Mouse (Mus musculus) intestine, embryonic 14.5 days (tissue): ENCODE results near the gene Disp1. TPM values are rescaled to one million over a fixed set of nuclear protein-coding genes. Genes with fewer than 3 reads are reported as not detected.
A peak's percentile ranks its signal among the peaks of the same experiment; 100 is the strongest.

Experiments used
- ATAC-seq: fragments of 200-750 bp; cut with Nextera tagmentation; replicated peaks from 2 replicates; pipeline ENCODE4 v1.8.0; 2017; ENCODE audit warnings: low read depth, moderate number of reproducible peaks, moderate TSS enrichment, moderate library complexity; ENCODE audit not compliant: low FRiP score, low TSS enrichment
- DNase-seq: peaks from one replicate; pipeline ENCODE4 v3.0.0-alpha.2; 2018; ENCODE audit warnings: low spot score
- H3K27ac ChIP-seq: fragments of 300-500 bp; sonication (generic); 2 replicates; pipeline ENCODE4 v1.5.1; 2014; ENCODE audit warnings: low read depth, mild to moderate bottlenecking, control low read depth
- H3K27me3 ChIP-seq: fragments of 300-500 bp; sonication (generic); replicated peaks from 2 replicates; pipeline ENCODE4 v1.6.1; 2014; ENCODE audit warnings: low read length, control low read depth; ENCODE audit not compliant: control insufficient read depth, insufficient read depth
- H3K36me3 ChIP-seq: fragments of 300-500 bp; sonication (generic); 2 replicates; pipeline ENCODE4 v1.6.1; 2014; ENCODE audit warnings: low read length, control low read depth; ENCODE audit not compliant: control insufficient read depth, insufficient read depth
- H3K4me1 ChIP-seq: fragments of 300-500 bp; sonication (generic); replicated peaks from 2 replicates; pipeline ENCODE4 v1.6.1; 2014; ENCODE audit warnings: low read length, control low read depth, mixed read lengths; ENCODE audit not compliant: control insufficient read depth, insufficient read depth
- H3K4me2 ChIP-seq: fragments of 300-500 bp; sonication (generic); 2 replicates; pipeline ENCODE4 v1.6.1; 2014; ENCODE audit warnings: low read length
- H3K4me3 ChIP-seq: fragments of 300-500 bp; sonication (generic); 2 replicates; pipeline ENCODE4 v1.5.1; 2014; ENCODE audit warnings: low read depth, low read length, control low read depth, mixed read lengths
- H3K9ac ChIP-seq: fragments of 300-500 bp; sonication (generic); 2 replicates; pipeline ENCODE4 v1.6.1; 2014; ENCODE audit warnings: mild to moderate bottlenecking, low read length
- H3K9me3 ChIP-seq: fragments of 300-500 bp; sonication (generic); 2 replicates; pipeline ENCODE4 v1.6.1; 2016; ENCODE audit warnings: low read length, control low read depth; ENCODE audit not compliant: control insufficient read depth
- WGBS: fragments of 180-500 bp; shearing (Covaris S2); extraction: QIAGEN DNeasy Blood & Tissue Kit; methylation state at CpG from one replicate; pipeline ENCODE4 v1.1.7; 2014; 5-methylcytosine and 5-hydroxymethylcytosine counted together
- polyA plus RNA-seq: library from polyadenylated mRNA; unstranded; fragments of >200 nt; fragmentation: Nextera tagmentation; extraction: Ambion mirVana; gene quantifications from 2 replicates; pipeline ENCODE4 v1.2.1, GENCODE M21; 2014

Gene Disp1
- polyA plus RNA-seq, 1 experiment from 2014 or later, result 12.1 TPM

DNA sequence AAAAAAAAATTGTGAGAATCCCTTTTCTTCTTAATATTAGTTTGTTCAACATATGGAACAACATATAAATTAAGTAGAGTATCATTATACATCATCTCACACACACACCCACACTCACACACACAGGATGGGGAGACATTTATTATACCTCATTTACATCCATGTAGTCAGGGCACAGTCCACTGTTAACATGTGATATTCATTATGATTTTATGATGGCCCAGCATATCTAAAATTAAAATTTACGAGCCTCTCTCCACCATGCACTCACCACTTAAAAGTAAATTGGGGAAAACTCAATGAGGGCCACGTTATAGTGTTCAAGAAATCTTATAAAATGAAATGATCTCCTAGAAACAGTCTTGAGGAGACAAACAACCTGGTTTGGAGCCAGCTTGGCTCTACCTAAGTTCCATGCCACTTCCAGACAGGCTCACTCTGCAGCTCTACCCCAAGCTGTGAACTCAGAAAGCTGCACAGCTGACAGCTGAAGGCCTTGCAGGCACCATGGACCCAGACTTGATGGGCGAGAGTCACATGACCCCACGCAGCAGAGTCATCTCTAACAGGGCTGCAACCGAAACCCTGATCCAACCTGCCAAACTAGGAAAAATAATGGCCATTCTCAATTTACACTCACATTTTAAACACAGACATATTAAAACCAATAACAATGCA is 57.7 kb downstream of the Disp1 start:
- DNase-seq, result no peak
- H3K9me3 ChIP-seq, result no peaks in the 10 kb centered on the region
- no peak for ATAC-seq
- no peaks in the 10 kb centered on the region for H3K27me3 ChIP-seq
- WGBS, result 69% methylated on average over 5 of the region's 5 CpGs
- H3K36me3 ChIP-seq, result no peaks in the 10 kb centered on the region
- no peak overlapping the region for H3K4me3 ChIP-seq
- no peak overlapping the region for H3K27ac ChIP-seq
- peaks cover 10% of the 10 kb centered on the region for H3K4me1 ChIP-seq
- H3K4me2 ChIP-seq, result no peak overlapping the region
- H3K9ac ChIP-seq, result no peak overlapping the region

DNA sequence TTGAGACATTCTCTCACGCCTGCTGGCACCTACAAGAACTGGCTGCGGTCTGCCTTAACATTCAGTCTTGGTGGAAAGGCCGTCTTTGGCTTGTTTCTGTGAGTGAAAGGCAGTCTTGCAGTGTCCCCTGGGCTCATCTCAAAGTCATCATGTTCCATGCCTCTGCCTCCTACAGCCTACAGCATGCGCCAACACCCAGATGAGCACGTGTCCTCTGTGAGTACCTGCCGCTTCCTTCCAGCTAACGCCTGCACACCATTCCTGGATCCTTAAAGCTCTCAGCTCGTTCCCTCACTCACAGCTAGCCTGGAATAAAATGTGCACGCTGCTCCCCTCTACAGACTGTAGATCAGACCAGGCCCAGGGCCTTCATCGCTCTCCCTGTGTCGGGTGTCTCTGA is 60.3 kb downstream of the Disp1 start:
- Histone ChIP-seq H3K27ac (no peak overlapping the region), H3K9me3 (0 out of 2 replicates have a peak, but pooled peaks cover 7% of the 10 kb centered on the region), H3K4me2 (no peak overlapping the region), H3K4me1 (peaks cover 10% of the 10 kb centered on the region), H3K4me3 (no peak overlapping the region), H3K36me3 (no peaks in the 10 kb centered on the region), H3K9ac (no peak overlapping the region), H3K27me3 (no peaks in the 10 kb centered on the region)
- no peak for DNase-seq
- 89% methylated on average over 11 of the region's 11 CpGs for WGBS
- ATAC-seq, result no peak

DNA sequence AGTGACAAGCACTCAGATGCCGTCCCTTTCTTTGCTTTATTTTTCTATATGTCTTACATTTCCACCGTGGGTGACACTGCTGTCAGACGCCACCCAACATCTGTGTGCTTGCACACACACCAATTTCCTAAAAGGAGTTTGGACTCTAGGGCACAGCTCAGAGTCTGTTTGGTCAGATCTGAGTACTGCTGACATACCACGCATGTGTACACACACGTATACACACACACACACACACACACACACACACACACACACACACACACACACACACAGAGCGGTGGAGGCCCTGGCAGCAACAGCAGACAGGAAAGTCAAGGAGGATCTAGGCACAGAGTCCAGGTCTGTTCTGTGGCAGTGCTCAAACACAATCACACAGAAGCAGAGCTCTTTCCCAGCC is 61.1 kb downstream of the Disp1 start:
- ATAC-seq (no peak), DNase-seq (no peak)
- Histone ChIP-seq H3K27ac (no peak overlapping the region), H3K9ac (no peak overlapping the region), H3K4me3 (no peak overlapping the region), H3K4me1 (peaks cover 10% of the 10 kb centered on the region), H3K4me2 (no peak overlapping the region), H3K9me3 (0 out of 2 replicates have a peak, but pooled peaks cover 7% of the 10 kb centered on the region), H3K36me3 (no peaks in the 10 kb centered on the region), H3K27me3 (no peaks in the 10 kb centered on the region)
- 88% methylated on average over 6 of the region's 6 CpGs for WGBS

- 75% methylated on average over 7 of the region's 7 CpGs for WGBS
- Histone ChIP-seq H3K27ac (no peak overlapping the region), H3K9ac (no peak overlapping the region), H3K4me3 (no peak overlapping the region), H3K27me3 (no peaks in the 10 kb centered on the region), H3K36me3 (no peaks in the 10 kb centered on the region), H3K4me2 (no peak overlapping the region), H3K9me3 (0 out of 2 replicates have a peak, but pooled peaks cover 7% of the 10 kb centered on the region), H3K4me1 (peaks cover 3% of the 10 kb centered on the region; the same call in 1 of the 2 replicates)
- DNase-seq, result no peak
- no peak for ATAC-seq
Observed at GRCm38 (mm10) chr1:183159183-183159582, 62.1 kb downstream of the Disp1 start.

DNA sequence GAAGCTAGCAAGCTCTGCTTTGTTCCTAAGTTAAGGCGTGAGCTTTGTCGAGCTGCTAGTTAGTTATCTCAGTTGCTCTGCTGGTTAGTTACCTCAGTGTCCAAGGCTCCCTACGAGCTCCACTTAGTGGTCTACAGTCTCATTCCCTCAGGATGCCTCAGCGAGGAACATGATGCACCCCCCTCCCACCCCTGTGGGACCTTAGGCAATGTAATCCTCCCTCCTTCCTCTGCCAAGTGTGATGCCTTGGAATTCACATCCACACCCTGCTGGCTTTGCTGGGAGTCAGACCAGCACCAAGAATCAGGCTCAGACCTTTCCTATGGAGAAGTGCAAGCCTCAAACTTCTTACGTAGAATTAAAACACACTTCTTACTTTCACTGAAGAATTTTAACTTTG is 65.7 kb downstream of the Disp1 start:
- no peak overlapping the region for H3K27ac ChIP-seq
- H3K27me3 ChIP-seq, result no peaks in the 10 kb centered on the region
- DNase-seq (no peak), ATAC-seq (no peak)
- no peaks in the 10 kb centered on the region for H3K36me3 ChIP-seq
- H3K4me3 ChIP-seq, result no peak overlapping the region
- 74% methylated on average over 5 of the region's 5 CpGs for WGBS
- H3K9me3 ChIP-seq, result 0 out of 2 replicates have a peak, but pooled peaks cover 7% of the 10 kb centered on the region
- no peak overlapping the region for H3K4me2 ChIP-seq
- peaks cover 12% of the 10 kb centered on the region for H3K4me1 ChIP-seq
- no peak overlapping the region for H3K9ac ChIP-seq

DNA sequence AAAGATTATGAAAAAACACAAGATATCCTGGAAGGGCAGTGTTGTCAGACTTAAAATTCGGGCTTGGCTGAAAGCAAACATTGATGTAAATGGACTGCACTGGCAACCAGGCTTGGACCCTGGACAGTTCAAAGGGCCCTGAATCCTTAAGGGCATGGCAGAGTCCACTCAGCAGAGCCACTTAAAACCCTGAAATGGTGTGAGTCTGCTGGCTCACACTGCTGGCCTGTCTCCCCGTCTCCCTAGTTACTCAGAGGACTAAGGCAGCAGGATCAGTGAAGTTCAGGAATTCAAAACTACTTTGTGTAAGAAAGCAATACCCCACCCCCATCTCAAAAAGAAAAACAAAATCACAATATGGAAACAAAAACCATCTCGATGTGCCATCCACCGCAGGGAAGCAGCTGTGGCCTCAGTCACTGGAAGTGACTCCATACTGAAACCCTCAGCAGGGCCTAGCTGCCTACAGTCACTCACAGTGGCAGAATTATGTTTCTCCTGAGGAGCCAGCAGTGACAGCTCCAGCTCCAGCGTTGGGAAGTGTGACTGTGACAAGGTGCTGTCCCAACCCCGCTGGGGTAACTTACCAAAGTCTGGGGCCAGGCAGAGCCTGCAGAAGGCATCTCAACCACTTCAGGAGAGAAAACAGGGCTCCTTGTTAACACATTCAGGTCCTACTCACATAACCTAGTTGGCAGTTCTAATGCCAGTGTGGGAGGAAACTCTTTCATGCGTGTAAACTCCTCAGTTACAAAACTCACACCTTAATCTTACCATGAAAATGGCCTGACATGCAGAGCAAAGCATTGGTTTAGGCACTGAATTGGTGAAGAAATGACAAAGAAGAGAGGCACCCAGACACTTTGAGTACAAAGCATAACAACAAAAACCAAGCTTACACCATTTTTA is 66.8 kb downstream of the Disp1 start:
- DNase-seq (no peak), ATAC-seq (no peak)
- Histone ChIP-seq H3K9me3 (0 out of 2 replicates have a peak, but pooled peaks cover 7% of the 10 kb centered on the region), H3K27ac (no peak overlapping the region), H3K27me3 (no peaks in the 10 kb centered on the region), H3K9ac (no peak overlapping the region), H3K4me2 (no peak overlapping the region), H3K4me3 (no peak overlapping the region), H3K4me1 (peaks cover 22% of the 10 kb centered on the region), H3K36me3 (no peaks in the 10 kb centered on the region)
- 60% methylated on average over 7 of the region's 7 CpGs for WGBS

DNA sequence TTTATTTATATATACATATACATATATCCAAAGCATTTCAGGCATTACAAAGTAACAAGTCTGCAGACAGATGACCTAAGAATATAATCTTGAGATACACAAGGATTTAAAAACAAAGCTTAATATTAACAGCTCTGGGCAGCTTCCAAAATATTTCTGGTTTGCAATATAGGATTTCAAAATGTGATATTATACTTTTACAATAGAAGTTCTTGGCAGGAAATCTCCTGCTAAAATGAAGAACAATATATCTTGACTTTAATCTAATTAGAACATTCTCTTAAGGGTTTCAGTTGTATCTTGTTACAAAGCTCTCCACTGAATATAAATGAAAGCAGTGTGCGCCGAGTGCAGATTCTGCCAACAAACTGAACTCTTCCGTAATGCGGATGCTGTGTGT is 68.0 kb downstream of the Disp1 start:
- ATAC-seq (no peak), DNase-seq (no peak)
- Histone ChIP-seq H3K4me1 (peaks cover 23% of the 10 kb centered on the region), H3K4me2 (no peak overlapping the region), H3K9ac (no peak overlapping the region), H3K27ac (no peak overlapping the region), H3K36me3 (no peaks in the 10 kb centered on the region), H3K27me3 (no peaks in the 10 kb centered on the region), H3K9me3 (0 out of 2 replicates have a peak, but pooled peaks cover 6% of the 10 kb centered on the region), H3K4me3 (no peak overlapping the region)
- 90% methylated on average over 4 of the region's 4 CpGs for WGBS

DNA sequence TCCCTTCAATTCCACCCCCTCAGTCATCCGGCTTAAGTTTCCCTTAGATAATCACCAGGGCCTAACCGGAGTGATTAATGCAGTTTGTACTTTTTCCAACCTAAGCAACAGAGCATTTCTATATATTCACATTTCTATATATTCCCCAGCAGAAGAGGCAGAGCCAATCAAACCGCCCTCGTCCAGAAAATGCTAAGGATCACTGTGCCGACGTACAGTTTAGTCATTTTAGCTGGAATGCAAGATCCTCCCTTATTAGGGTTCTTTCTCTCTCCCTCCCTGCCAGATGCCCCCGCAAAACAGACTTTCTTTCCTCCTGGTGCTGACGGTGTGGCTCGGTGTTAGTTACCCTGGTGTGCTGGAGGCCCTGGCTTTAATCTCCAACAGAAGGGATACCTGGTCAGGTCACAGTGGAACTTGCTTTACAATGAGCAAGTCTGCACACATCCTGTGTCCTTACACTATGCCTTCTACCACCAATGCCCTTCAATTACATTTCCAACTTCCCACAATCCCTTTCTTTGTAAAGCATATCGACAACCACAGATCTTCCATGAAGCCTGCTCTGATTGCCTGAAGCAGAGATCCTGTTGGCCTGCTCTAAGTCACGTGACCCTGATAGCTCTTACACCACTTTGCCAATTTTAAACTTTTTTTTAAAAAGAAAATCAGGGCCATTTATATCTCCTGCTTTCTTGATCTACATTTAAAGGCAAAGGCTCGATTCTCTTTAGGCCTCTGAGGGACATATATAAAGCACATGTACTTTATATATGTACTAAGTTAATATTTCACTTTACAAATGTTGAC is 69.6 kb downstream of the Disp1 start:
- ATAC-seq, result no peak
- H3K9ac ChIP-seq, result no peak overlapping the region
- peaks cover 34% of the 10 kb centered on the region for H3K4me1 ChIP-seq
- WGBS, result 59% methylated on average over 12 of the region's 12 CpGs
- no peaks in the 10 kb centered on the region for H3K36me3 ChIP-seq
- no peak overlapping the region for H3K4me2 ChIP-seq
- H3K27me3 ChIP-seq, result no peaks in the 10 kb centered on the region
- no peaks in the 10 kb centered on the region for H3K9me3 ChIP-seq
- H3K27ac ChIP-seq, result peak overlapping the region; percentile 22; the same call in 1 of the 2 replicates
- no peak overlapping the region for H3K4me3 ChIP-seq
- no peak for DNase-seq
